Mouse (Mus musculus): Measurements from ENCODE around the gene Ces3a.
"Not testable (repeated sequence)": the region's sequence is repeated elsewhere in the genome, so short reads cannot be mapped to it uniquely, and the experiment has no call there.

Ces3a gene

DNA sequence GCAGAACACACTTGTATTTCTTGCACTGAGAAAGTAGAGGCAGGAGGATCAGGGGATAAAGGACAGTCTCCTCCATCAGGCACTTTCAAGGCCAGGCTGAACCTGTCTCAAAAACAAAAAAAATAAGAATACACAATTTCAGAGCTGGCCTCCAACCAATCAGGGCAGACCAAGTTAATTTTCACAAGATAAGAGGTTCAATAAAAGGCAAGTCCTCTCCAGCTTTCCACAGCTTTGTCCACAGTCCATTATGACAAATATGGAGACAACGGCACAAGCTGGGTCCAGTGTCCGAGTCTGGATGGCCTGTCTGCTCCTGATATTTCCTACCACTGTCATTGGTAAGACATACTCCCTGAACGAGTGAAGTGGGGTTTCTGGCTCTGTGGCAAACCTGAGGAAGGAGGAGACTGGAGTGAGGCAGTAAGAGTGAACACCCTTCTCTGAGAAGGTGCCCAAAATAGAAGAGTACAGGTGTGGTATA lies at the start of gene Ces3a:
TSS of gene Ces3a (plus strand) at position 231 of the 484 bp plus-strand sequence.
- CTCF ChIA-PET: no interaction called here

GRCm38 (mm10) chr8:104999183-104999582 lies 49.2 kb upstream of the Ces3a start:
- CTCF ChIA-PET: no interaction called here

GRCm38 (mm10) chr8:105000586-105000985 lies 47.8 kb upstream of the Ces3a start, which contains the start of gene Ces2h:
TSS of gene Ces2h (plus strand) at chr8:105000853.
- CTCF ChIA-PET: no interaction called here

DNA sequence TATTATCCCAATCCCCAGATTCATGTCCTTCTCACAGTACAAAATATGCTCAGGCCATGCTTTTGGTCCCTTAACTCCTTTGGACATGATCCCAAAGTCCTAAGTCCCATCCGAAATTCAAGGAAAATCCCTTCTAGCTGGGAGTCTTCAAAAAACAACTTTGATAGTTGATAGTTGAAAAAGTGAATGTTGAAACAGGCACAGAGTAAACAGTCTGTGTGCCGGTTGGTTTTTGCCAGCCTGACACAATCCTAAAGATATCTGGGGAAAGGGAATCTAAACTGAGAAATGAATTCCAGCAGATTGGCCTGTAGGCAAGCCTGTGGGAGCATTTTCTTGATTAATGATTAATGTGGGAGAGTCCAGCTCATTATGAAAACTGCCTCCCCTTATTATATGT lies 38.4 kb upstream of the Ces3a start:
- CTCF ChIA-PET: no interaction called here

- CTCF ChIA-PET: no interaction called here
Observed at GRCm38 (mm10) chr8:105011136-105011535, 37.3 kb upstream of the Ces3a start.

DNA sequence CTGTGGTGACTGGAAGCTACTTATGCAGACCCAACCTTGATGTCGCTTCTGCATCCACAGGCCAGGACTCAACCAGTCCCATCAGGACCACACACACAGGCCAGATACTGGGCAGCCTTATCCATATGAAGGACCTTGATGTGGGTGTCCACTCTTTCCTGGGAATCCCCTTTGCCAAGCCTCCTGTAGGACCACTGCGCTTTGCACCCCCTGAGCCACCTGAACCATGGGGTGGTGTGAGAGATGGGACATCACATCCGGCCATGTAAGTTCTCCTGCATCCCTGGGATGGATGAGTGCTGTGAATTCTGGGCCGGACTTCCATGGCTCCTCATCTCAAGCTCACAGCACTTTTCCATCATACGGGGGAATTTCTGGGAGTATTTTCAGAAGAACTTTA lies 34.0 kb upstream of the Ces3a start:
- CTCF ChIA-PET: no interaction called here

- CTCF ChIA-PET: interaction anchor here (0.7 kb wide), 1 partner anchor 419 kb away, joined by 5 read pairs; no protein-coding TSS in a partner anchor
Observed at GRCm38 (mm10) chr8:105021954-105022353, 26.4 kb upstream of the Ces3a start.

DNA sequence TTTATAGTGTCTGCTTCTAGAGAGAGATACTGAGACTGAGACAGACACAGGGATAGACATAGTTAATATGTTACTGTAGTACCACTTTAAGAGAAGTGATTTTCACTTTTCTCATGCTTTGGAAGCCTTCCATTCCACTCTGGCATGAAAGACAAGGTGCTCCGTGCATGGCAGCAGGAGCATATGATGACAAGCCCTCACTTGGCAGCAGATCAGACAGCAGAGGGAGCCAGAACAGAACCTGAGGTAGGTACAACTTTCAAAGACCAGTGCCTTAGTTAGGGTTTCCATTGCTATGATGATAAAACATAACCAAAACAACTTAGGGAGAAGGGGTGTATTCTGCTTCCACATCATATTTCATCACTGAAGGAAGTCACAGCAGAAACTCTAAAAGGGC lies 25.3 kb upstream of the Ces3a start:
- CTCF ChIA-PET: no interaction called here

DNA sequence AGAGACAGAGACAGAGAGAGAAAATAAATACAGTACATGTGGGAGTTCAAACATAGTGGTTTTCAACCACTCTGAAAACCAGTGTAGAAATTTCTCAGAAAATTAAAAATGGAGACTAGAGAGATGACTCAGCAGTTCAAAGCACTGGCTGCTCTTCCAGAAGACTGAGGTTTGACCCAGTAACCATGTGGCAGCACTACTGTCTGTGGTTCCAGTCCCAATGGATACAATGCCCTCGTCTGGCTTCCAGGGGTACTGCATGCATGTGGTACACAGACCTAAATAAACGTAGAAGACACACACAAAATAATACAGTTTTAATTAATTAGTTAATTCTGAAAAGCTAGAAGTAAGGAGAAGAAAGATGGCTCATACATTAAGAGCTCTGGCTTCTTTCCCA lies 23.4 kb upstream of the Ces3a start:
- CTCF ChIA-PET: no interaction called here

DNA sequence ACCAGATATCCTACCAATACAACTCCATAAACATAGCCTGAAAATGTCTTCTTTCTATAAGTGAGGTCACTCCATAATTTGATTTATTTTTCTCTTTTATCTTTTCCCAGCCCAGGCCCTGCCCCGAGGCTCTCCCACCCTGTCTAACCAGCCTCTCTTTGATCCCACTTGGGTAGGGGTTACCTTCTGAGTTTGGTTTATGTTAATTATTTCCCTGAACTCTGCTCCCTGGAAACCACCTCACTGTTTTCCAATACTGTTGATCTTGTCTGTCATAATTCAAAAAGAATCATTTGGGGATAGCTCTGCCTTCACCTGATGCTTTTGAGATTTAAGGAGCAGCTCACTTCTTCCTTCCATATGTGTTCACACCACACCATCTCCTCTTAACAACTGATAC lies 4.9 kb upstream of the Ces3a start:
- CTCF ChIA-PET: interaction anchor here (0.6 kb wide), 1 partner anchor 1957 kb away, joined by 4 read pairs; no protein-coding TSS in a partner anchor

DNA sequence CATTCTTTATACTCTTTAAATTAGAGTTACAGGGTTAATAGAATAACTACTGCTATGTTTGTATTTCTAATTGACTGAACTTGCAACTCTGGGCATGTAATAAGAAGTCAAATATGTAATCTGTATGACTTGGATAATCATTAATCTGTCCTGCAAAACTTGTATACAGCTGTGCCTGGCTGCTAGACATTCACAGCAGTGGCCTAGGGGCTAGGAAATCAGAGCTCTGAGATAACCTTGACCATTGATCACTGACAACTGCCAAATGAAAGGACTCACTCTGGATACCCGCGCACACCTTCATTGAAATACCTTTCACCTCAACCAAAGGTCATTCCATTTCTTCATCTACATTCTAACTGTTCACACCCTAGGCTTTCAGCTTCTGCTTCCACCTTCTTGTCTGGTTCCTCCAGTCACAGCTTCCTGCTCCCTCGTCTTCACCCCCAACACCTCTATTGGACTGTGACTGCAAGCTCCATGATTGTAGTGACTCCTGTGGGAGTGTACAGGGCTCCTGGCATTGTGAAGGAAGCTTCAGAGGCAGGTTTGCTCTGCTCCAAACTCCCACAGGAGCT lies 2.5 kb upstream of the Ces3a start:
- CTCF ChIA-PET: no interaction called here

GRCm38 (mm10) chr8:105056211-105056610 lies 7.8 kb downstream of the Ces3a start:
- CTCF ChIA-PET: no interaction called here

- CTCF ChIA-PET: no interaction called here
Observed at GRCm38 (mm10) chr8:105060056-105060455, 11.7 kb downstream of the Ces3a start.

GRCm38 (mm10) chr8:105066761-105067160 lies 18.4 kb downstream of the Ces3a start:
- CTCF ChIA-PET: no interaction called here

GRCm38 (mm10) chr8:105067905-105068304 lies 19.5 kb downstream of the Ces3a start:
- CTCF ChIA-PET: not testable (repeated sequence)

DNA sequence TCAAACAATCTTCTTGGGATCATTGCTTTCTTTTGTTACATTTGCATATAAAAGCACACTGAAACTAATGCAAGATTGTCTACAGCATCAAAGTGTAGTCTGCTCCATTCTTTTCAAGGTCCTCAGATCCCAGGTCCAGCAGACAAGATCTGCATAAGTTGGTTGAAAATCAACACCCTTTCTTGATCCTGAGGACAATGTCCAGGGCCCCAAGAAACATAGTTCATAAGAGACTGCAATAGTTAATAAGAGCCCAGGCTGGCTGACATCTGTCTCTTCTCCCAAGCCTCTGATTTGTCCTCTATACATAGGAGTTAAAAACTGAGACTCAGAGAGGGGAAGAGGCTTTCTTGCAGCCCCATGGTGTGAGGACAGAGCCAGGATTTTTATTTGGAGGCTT lies 20.6 kb downstream of the Ces3a start:
- CTCF ChIA-PET: no interaction called here

GRCm38 (mm10) chr8:105076601-105077000 lies 28.2 kb downstream of the Ces3a start:
- CTCF ChIA-PET: no interaction called here

DNA sequence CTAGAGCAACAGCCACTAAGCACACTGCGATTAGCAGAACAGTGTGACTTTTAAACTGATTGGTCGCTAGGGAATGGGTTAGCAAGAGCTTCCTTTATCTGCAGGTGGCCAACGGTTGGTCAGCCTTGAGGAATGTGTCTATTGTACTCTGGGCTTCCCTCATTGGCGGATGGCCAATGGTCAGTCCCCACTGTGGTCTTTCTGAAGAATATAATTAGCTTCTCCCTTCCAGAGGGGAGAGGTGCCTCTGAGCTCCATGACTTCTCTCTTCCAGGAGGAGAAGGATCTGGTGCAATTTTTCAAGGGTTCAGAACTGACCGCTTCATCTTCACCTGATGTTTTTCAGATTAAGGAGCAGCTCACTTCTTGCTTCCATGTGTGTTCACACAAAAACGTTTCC lies 28.7 kb downstream of the Ces3a start:
- CTCF ChIA-PET: no interaction called here

DNA sequence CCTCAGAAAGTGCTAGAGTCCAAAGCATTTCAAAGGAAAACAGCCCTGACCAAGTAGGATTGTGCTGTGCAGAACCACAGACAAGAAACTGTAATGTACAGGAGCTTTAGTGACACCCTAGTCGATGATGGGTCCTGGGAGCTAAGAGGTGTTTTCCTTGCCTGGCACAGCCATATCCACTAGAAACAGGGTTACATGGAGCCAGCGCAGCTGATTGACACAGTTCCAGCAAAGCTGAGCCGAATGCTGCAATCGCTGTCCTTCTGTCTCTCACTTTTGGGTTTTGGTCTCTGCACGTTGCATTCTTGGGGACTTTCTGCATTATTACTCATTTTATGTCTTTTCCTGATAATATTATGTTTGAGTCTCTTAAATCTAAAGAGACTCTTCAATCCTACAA lies 30.2 kb downstream of the Ces3a start:
- CTCF ChIA-PET: no interaction called here

GRCm38 (mm10) chr8:105080814-105081336 lies 32.5 kb downstream of the Ces3a start:
- CTCF ChIA-PET: no interaction called here

GRCm38 (mm10) chr8:105083449-105084050 lies 35.1 kb downstream of the Ces3a start, which contains the start of gene Ces3b:
TSS of gene Ces3b (plus strand) at chr8:105083753.
- CTCF ChIA-PET: no interaction called here

DNA sequence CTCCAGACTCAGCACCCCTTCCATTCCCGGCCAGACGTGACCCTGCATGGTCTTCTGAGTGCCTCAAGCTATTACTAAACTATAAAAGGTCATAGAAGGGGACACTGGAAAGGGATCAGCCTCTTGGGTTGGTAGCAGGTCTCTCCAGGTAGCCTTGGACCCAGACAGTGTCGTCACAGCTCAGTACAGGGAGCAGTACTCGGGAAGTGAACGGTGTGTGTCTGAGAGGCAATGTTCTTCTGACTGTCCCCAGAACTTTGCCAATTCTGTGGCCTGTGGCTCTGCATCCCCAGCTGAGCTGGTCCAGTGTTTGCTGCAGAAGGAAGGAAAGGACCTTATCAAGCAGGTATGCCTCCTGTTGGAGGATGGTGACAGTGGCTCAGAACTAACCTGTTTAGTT lies 39.8 kb downstream of the Ces3a start:
- CTCF ChIA-PET: not testable (repeated sequence)

GRCm38 (mm10) chr8:105088581-105088980 lies 40.2 kb downstream of the Ces3a start:
- CTCF ChIA-PET: no interaction called here

DNA sequence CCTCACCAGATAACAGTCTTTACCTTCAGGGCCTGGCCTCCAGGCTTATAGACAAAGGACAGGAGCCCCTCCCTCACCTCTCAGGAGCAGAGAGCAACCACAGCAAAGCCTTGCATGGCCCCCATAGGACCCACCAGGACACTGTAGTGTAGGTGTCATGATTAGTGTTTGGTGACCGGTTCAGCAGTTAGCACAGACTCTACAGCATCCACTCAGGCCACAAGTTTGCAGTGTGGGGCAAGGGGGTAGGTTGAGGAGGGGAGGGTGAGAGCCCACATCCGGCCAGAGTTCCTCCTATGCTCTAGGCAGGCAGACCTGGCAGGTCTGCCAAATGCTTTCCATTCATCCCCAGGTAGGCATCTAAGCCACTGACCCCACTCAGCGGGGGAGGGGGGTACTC lies 45.6 kb downstream of the Ces3a start:
- CTCF ChIA-PET: no interaction called here
